Mouse (Mus musculus) stomach, postnatal 0 days (tissue): ENCODE measurements at regions not wholly inside any gene's neighbourhood (a gene's known extent, or its start where the extent isn't known, plus 50 kb on each side); places are given as distances from the start of the nearest gene placed in this dataset.

Experiments used
- ATAC-seq: fragments of 200-750 bp; cut with Nextera tagmentation; 2 replicates; pipeline ENCODE4 v1.8.0; 2017; ENCODE audit not compliant: low FRiP score, low TSS enrichment
- DNase-seq: peaks from one replicate; pipeline ENCODE4 v3.0.0-alpha.2; 2016; ENCODE audit warnings: low spot score
- H3K27ac ChIP-seq: fragments of 300-500 bp; sonication (generic); replicated peaks from 2 replicates; pipeline ENCODE4 v1.5.1; 2014; ENCODE audit warnings: mild to moderate bottlenecking, control low read depth
- H3K27me3 ChIP-seq: fragments of 300-500 bp; sonication (generic); 2 replicates; pipeline ENCODE4 v1.6.1; 2014; ENCODE audit warnings: low read length; ENCODE audit not compliant: control insufficient read depth, insufficient read depth
- H3K36me3 ChIP-seq: fragments of 300-500 bp; sonication (generic); 2 replicates; pipeline ENCODE4 v1.6.1; 2014; ENCODE audit warnings: low read length, mixed read lengths; ENCODE audit not compliant: control insufficient read depth, insufficient read depth
- H3K4me1 ChIP-seq: fragments of 300-500 bp; sonication (generic); replicated peaks from 2 replicates; pipeline ENCODE4 v1.6.1; 2014; ENCODE audit warnings: antibody characterized with exemption; ENCODE audit not compliant: control insufficient read depth, insufficient read depth
- H3K4me2 ChIP-seq: fragments of 300-500 bp; sonication (generic); replicated peaks from 2 replicates; pipeline ENCODE4 v1.6.1; 2014; ENCODE audit warnings: low read depth, mild to moderate bottlenecking, control low read depth, moderate library complexity
- H3K4me3 ChIP-seq: fragments of 300-500 bp; sonication (generic); 2 replicates; pipeline ENCODE4 v1.5.1; 2014; ENCODE audit warnings: low read depth, low read length, control low read depth
- H3K9ac ChIP-seq: fragments of 300-500 bp; sonication (generic); 2 replicates; pipeline ENCODE4 v1.6.1; 2014; ENCODE audit warnings: mild to moderate bottlenecking, low read length, control low read depth, mixed read lengths
- H3K9me3 ChIP-seq: fragments of 300-500 bp; sonication (generic); 2 replicates; pipeline ENCODE4 v1.6.1; 2016; ENCODE audit warnings: low read length; ENCODE audit not compliant: control insufficient read depth
- CTCF ChIP-seq: IDR thresholded peaks from 2 replicates; pipeline ENCODE4 v1.5.1; 2016; ENCODE audit warnings: antibody characterized with exemption, low read depth, mild to moderate bottlenecking, moderate library complexity
- EP300 ChIP-seq: optimal IDR thresholded peaks from 2 replicates; pipeline ENCODE3; 2016; ENCODE audit warnings: antibody characterized with exemption
- WGBS: fragments of 180-500 bp; shearing (Covaris S2); extraction: QIAGEN DNeasy Blood & Tissue Kit; methylation state at CpG from one replicate; pipeline ENCODE4 v1.1.7; 2014; 5-methylcytosine and 5-hydroxymethylcytosine counted together

GRCm38 (mm10) chr3:101161421-101161940 is 51.4 kb upstream of the Ptgfrn start:
- DNase-seq (no peak), ATAC-seq (no peak; the same call in 1 of the 2 replicates)
- Histone ChIP-seq H3K27ac (no peak overlapping the region), H3K27me3 (no peaks in the 10 kb centered on the region), H3K36me3 (no peaks in the 10 kb centered on the region), H3K4me3 (no peak overlapping the region), H3K4me2 (peak overlapping the region; percentile 38; the same call in 1 of the 2 replicates), H3K4me1 (no peaks in the 10 kb centered on the region), H3K9me3 (no peaks in the 10 kb centered on the region), H3K9ac (no peak overlapping the region)
- WGBS, result 40% methylated on average over 11 of the region's 11 CpGs
- TF ChIP-seq EP300, result no peak
- TF ChIP-seq CTCF, result no peak
